Mouse (Mus musculus) brain, adult 2 months (tissue): ENCODE results near the gene Tomt.

Source experiments
- DNase-seq: peaks from one replicate; pipeline ENCODE4 v3.0.0; 2011; ENCODE audit warnings: low read depth, low spot score

The Tomt gene

GRCm38 (mm10) chr7:101857094-101857493 lies 49.1 kb downstream of the Tomt start, which contains the start of gene Folr2:
Folr2 (minus strand) TSS chr7:101857194.
- DNase-seq = no peak

GRCm38 (mm10) chr7:101853816-101854215 lies 52.3 kb downstream of the Tomt start:
- DNase-seq = peak; percentile 14

- no peak for DNase-seq
These were observed 53.3 kb downstream of the Tomt start for GRCm38 (mm10) chr7:101852846-101853245.

GRCm38 (mm10) chr7:101851689-101852088 lies 54.5 kb downstream of the Tomt start:
- DNase-seq = no peak
